7 mouse cellular contexts compared by ENCODE assay signal in genomic region chr5:57721148-57721712, GRCm38 (mm10). TPM values are rescaled to one million over a fixed set of nuclear protein-coding genes. Genes with fewer than 3 reads are reported as not detected.
DNase-seq lines count a peak whose midpoint lies in the region; ATAC-seq and TF ChIP-seq lines count a peak whose summit lies in the region.

No protein-coding gene starts in this region.

- peak overlapping the region; percentile 96 for H3K9ac ChIP-seq in heart, embryonic 13.5 days
- no peak overlapping the region for H3K9ac ChIP-seq in liver, embryonic 12.5 days
- 0 out of 2 replicates have a peak overlapping the region, but pooled peaks have one; percentile 58 for H3K9ac ChIP-seq in stomach, postnatal 0 days (ENCODE audit: low read length)

- no peak for DNase-seq in stomach, postnatal 0 days (ENCODE audit: low spot score)
- DNase-seq in adrenal gland, postnatal 36 days, result no peak
- no peak for DNase-seq in adrenal gland, postnatal 4 days (ENCODE audit: low spot score in 2 of 2)

- H3K4me3 ChIP-seq in megakaryocyte, embryonic 14.5 days (replicated peaks), result peak overlapping the region; percentile 100
- H3K4me3 ChIP-seq in heart, embryonic 13.5 days, result peak overlapping the region; percentile 88
- peak overlapping the region; percentile 64 for H3K4me3 ChIP-seq in liver, embryonic 12.5 days
- H3K4me3 ChIP-seq in stomach, postnatal 0 days (ENCODE audit: low read depth, low read length), result peak overlapping the region; percentile 64

- no peak for ATAC-seq in megakaryocyte, adult 5-6 weeks (ENCODE audit: poor library complexity, severe bottlenecking)
- ATAC-seq in heart, embryonic 13.5 days (ENCODE audit: extremely low read depth, insufficient number of reproducible peaks, low FRiP score, low TSS enrichment), result no peak
- no peak for ATAC-seq in liver, embryonic 12.5 days
- no peak for ATAC-seq in stomach, postnatal 0 days (ENCODE audit: low FRiP score, low TSS enrichment)

- no peaks in the 10 kb centered on the region for H3K9me3 ChIP-seq in megakaryocyte, embryonic 14.5 days
- no peaks in the 10 kb centered on the region for H3K9me3 ChIP-seq in heart, embryonic 13.5 days
- no peaks in the 10 kb centered on the region for H3K9me3 ChIP-seq in liver, embryonic 12.5 days (replicated peaks)
- H3K9me3 ChIP-seq in stomach, postnatal 0 days (ENCODE audit: control insufficient read depth, low read length), result no peaks in the 10 kb centered on the region

- peaks cover 23% of the 10 kb centered on the region for H3K36me3 ChIP-seq in megakaryocyte, embryonic 14.5 days (replicated peaks; ENCODE audit: low read length)
- peaks cover 18% of the 10 kb centered on the region for H3K36me3 ChIP-seq in heart, embryonic 13.5 days
- H3K36me3 ChIP-seq in liver, embryonic 12.5 days, result no peaks in the 10 kb centered on the region
- no peaks in the 10 kb centered on the region for H3K36me3 ChIP-seq in stomach, postnatal 0 days (ENCODE audit: control insufficient read depth, insufficient read depth, low read length)

- no peak for TF ChIP-seq CTCF in stomach, postnatal 0 days (IDR thresholded peaks at IDR 0.05; ENCODE audit: low read depth)

- H3K4me2 ChIP-seq in heart, embryonic 13.5 days, result peak overlapping the region; percentile 94
- H3K4me2 ChIP-seq in liver, embryonic 12.5 days, result peak overlapping the region; percentile 84
- H3K4me2 ChIP-seq in stomach, postnatal 0 days (replicated peaks; ENCODE audit: low read depth), result peak overlapping the region; percentile 80

- H3K27ac ChIP-seq in heart, embryonic 13.5 days (replicated peaks), result peak overlapping the region; percentile 99
- no peak overlapping the region for H3K27ac ChIP-seq in liver, embryonic 12.5 days
- no peak overlapping the region for H3K27ac ChIP-seq in stomach, postnatal 0 days (replicated peaks)

- H3K27me3 ChIP-seq in megakaryocyte, embryonic 14.5 days (replicated peaks), result no peaks in the 10 kb centered on the region
- peaks cover 21% of the 10 kb centered on the region for H3K27me3 ChIP-seq in heart, embryonic 13.5 days (replicated peaks)
- H3K27me3 ChIP-seq in liver, embryonic 12.5 days (replicated peaks), result peaks cover 60% of the 10 kb centered on the region
- H3K27me3 ChIP-seq in stomach, postnatal 0 days (ENCODE audit: control insufficient read depth, insufficient read depth, low read length), result peaks cover 2% of the 10 kb centered on the region; the same call in 1 of the 2 replicates

- TF ChIP-seq EP300 in stomach, postnatal 0 days (optimal IDR thresholded peaks at IDR 0.05), result no peak

- WGBS in heart, embryonic 13.5 days, result 15% methylated on average over 8 of the region's 8 CpGs
- WGBS in liver, embryonic 12.5 days (ENCODE audit: insufficient replicate concordance), result 40% methylated on average over 8 of the region's 8 CpGs
- 41% methylated on average over 8 of the region's 8 CpGs for WGBS in stomach, postnatal 0 days

- H3K4me1 ChIP-seq in megakaryocyte, embryonic 14.5 days, result peaks cover 57% of the 10 kb centered on the region
- peaks cover 8% of the 10 kb centered on the region for H3K4me1 ChIP-seq in heart, embryonic 13.5 days
- peaks cover 48% of the 10 kb centered on the region for H3K4me1 ChIP-seq in liver, embryonic 12.5 days
- no peaks in the 10 kb centered on the region for H3K4me1 ChIP-seq in stomach, postnatal 0 days (replicated peaks; ENCODE audit: control insufficient read depth, insufficient read depth)

RNA-seq across cellular contexts. Expression of gene Pcdh7, which starts 3.5 kb away (rescaled TPM):
- polyA plus RNA-seq in megakaryocyte, embryonic 14.5 days (2012; ENCODE audit: insufficient read depth, low replicate concordance), result 4.7 and 4.8 TPM in 2 replicates
- 0.16 and 1.1 TPM in 2 replicates for total RNA-seq in megakaryocyte, adult 5-6 weeks (2015)
- 0.26 TPM in 1 of 2 replicates, not detected in the other for total RNA-seq in megakaryocyte, adult 5-6 weeks (2017)
- polyA plus RNA-seq in heart, embryonic 13.5 days (2015; fragmentation: Nextera tagmentation; extraction: Ambion mirVana), result 16.0 and 16.5 TPM in 2 replicates
- 2.2 and 2.4 TPM in 2 replicates for polyA plus RNA-seq in liver, embryonic 12.5 days (2016; fragmentation: Nextera tagmentation; extraction: Ambion mirVana)
- polyA plus RNA-seq in stomach, postnatal 0 days (2015; fragmentation: Nextera tagmentation; extraction: Ambion mirVana), result 6.4 and 6.7 TPM in 2 replicates
- total RNA-seq in adrenal gland, postnatal 36 days (2021), result 1 to 10 TPM; 1.7 to 3.2 TPM
- 10 to 100 TPM; 10.0 to 14.8 TPM for total RNA-seq in adrenal gland, postnatal 4 days (2021)
